Mouse (Mus musculus): ENCODE results near the gene Plscr5. TPM values are rescaled to one million over a fixed set of nuclear protein-coding genes. Genes with fewer than 3 reads are reported as not detected.

The Plscr5 gene
- total and polyA plus RNA-seq, 3 experiments = not detected

- DNase-seq = no peak
- intact Hi-C loops (cut with DNase I) = no loop called here
- H3K27ac ChIP-seq = no peak overlapping the region
- no peaks in the 10 kb centered on the region for H3K36me3 ChIP-seq (ENCODE audit: control insufficient read depth, insufficient read depth, low read length)
- no peaks in the 10 kb centered on the region for H3K27me3 ChIP-seq (ENCODE audit: control insufficient read depth, insufficient read depth, low read length)
- H3K4me3 ChIP-seq = no peak overlapping the region
- H3K9ac ChIP-seq (ENCODE audit: low read depth, low read length) = no peak overlapping the region
- no peaks in the 10 kb centered on the region for H3K4me1 ChIP-seq (ENCODE audit: control insufficient read depth, insufficient read depth, low read length)
- TF ChIP-seq POLR2A (IDR thresholded peaks at IDR 0.05; ENCODE audit: insufficient read depth, low read depth, low read length) (no peak), EP300 (IDR thresholded peaks at IDR 0.05; ENCODE audit: insufficient read depth, low read depth, low read length) (no peak), CTCF (IDR thresholded peaks at IDR 0.05) (no peak)
- H3K79me2 ChIP-seq (replicated peaks; ENCODE audit: control insufficient read depth, insufficient read depth, low read length) = no peaks in the 10 kb centered on the region
- 80% methylated on average over 2 of the region's 2 CpGs for WGBS
These were observed 13.8 kb upstream of the Plscr5 start for GRCm38 (mm10) chr9:92178861-92179469.

GRCm38 (mm10) chr9:92191295-92191694 lies 1.4 kb upstream of the Plscr5 start:
- Histone ChIP-seq H3K9ac (ENCODE audit: low read depth, low read length) (no peak overlapping the region), H3K27me3 (ENCODE audit: control insufficient read depth, insufficient read depth, low read length) (no peaks in the 10 kb centered on the region), H3K27ac (no peak overlapping the region), H3K79me2 (replicated peaks; ENCODE audit: control insufficient read depth, insufficient read depth, low read length) (no peaks in the 10 kb centered on the region), H3K4me1 (ENCODE audit: control insufficient read depth, insufficient read depth, low read length) (no peaks in the 10 kb centered on the region), H3K36me3 (ENCODE audit: control insufficient read depth, insufficient read depth, low read length) (no peaks in the 10 kb centered on the region), H3K4me3 (no peak overlapping the region)
- no peak for DNase-seq
- intact Hi-C loops (cut with DNase I) = no loop called here
- TF ChIP-seq POLR2A (IDR thresholded peaks at IDR 0.05; ENCODE audit: insufficient read depth, low read depth, low read length) = no peak
- TF ChIP-seq EP300 (IDR thresholded peaks at IDR 0.05; ENCODE audit: insufficient read depth, low read depth, low read length) = no peak
- WGBS = 76% methylated on average over 2 of the region's 2 CpGs

GRCm38 (mm10) chr9:92198408-92198807 lies 5.7 kb downstream of the Plscr5 start:
- H3K4me3 ChIP-seq = no peak overlapping the region
- no peaks in the 10 kb centered on the region for H3K27me3 ChIP-seq (ENCODE audit: control insufficient read depth, insufficient read depth, low read length)
- H3K9ac ChIP-seq (ENCODE audit: low read depth, low read length) = no peak overlapping the region
- no peaks in the 10 kb centered on the region for H3K4me1 ChIP-seq (ENCODE audit: control insufficient read depth, insufficient read depth, low read length)
- DNase-seq = no peak
- WGBS = 34% methylated on average over 3 of the region's 3 CpGs
- H3K36me3 ChIP-seq (ENCODE audit: control insufficient read depth, insufficient read depth, low read length) = no peaks in the 10 kb centered on the region
- no peak for TF ChIP-seq CTCF (IDR thresholded peaks at IDR 0.05)
- no peak for TF ChIP-seq POLR2A (IDR thresholded peaks at IDR 0.05; ENCODE audit: insufficient read depth, low read depth, low read length)
- TF ChIP-seq EP300 (IDR thresholded peaks at IDR 0.05; ENCODE audit: insufficient read depth, low read depth, low read length) = no peak
- no peak overlapping the region for H3K27ac ChIP-seq
- intact Hi-C loops (cut with DNase I) = no loop called here
- H3K79me2 ChIP-seq (replicated peaks; ENCODE audit: control insufficient read depth, insufficient read depth, low read length) = no peaks in the 10 kb centered on the region

- no peak for TF ChIP-seq POLR2A (IDR thresholded peaks at IDR 0.05; ENCODE audit: insufficient read depth, low read depth, low read length)
- TF ChIP-seq CTCF (IDR thresholded peaks at IDR 0.05) = no peak
- no peak for TF ChIP-seq EP300 (IDR thresholded peaks at IDR 0.05; ENCODE audit: insufficient read depth, low read depth, low read length)
- Histone ChIP-seq H3K27me3 (ENCODE audit: control insufficient read depth, insufficient read depth, low read length) (no peaks in the 10 kb centered on the region), H3K79me2 (replicated peaks; ENCODE audit: control insufficient read depth, insufficient read depth, low read length) (no peaks in the 10 kb centered on the region), H3K9ac (ENCODE audit: low read depth, low read length) (no peak overlapping the region), H3K27ac (no peak overlapping the region), H3K4me3 (no peak overlapping the region), H3K36me3 (ENCODE audit: control insufficient read depth, insufficient read depth, low read length) (no peaks in the 10 kb centered on the region), H3K4me1 (ENCODE audit: control insufficient read depth, insufficient read depth, low read length) (no peaks in the 10 kb centered on the region)
- DNase-seq = no peak
- intact Hi-C loops (cut with DNase I) = no loop called here
- 82% methylated on average over 5 of the region's 5 CpGs for WGBS
These were observed 6.8 kb downstream of the Plscr5 start for GRCm38 (mm10) chr9:92199564-92199963.

- 40% methylated on average over 2 of the region's 2 CpGs for WGBS
These were observed 11.7 kb downstream of the Plscr5 start for GRCm38 (mm10) chr9:92204397-92204796.

GRCm38 (mm10) chr9:92207307-92207706 lies 14.6 kb downstream of the Plscr5 start:
- H3K4me3 ChIP-seq = peak overlapping the region; percentile 26; the same call in 1 of the 2 replicates
- intact Hi-C loops (cut with DNase I) = loop anchor here (2.0 kb wide), 1 partner anchor 61 kb away; no protein-coding TSS in a partner anchor
- no peaks in the 10 kb centered on the region; the same call in none of the 2 replicates for H3K4me1 ChIP-seq (ENCODE audit: control insufficient read depth, insufficient read depth, low read length)
- WGBS = 18% methylated on average over 4 of the region's 4 CpGs
- peaks cover 3% of the 10 kb centered on the region; the same call in 1 of the 2 replicates for H3K36me3 ChIP-seq (ENCODE audit: control insufficient read depth, insufficient read depth, low read length)
- TF ChIP-seq EP300 (IDR thresholded peaks at IDR 0.05; ENCODE audit: insufficient read depth, low read depth, low read length) (no peak), CTCF (IDR thresholded peaks at IDR 0.05) (peak; percentile 76), POLR2A (IDR thresholded peaks at IDR 0.05; ENCODE audit: insufficient read depth, low read depth, low read length) (no peak)
- no peak overlapping the region for H3K27ac ChIP-seq
- H3K79me2 ChIP-seq (replicated peaks; ENCODE audit: control insufficient read depth, insufficient read depth, low read length) = no peaks in the 10 kb centered on the region
- no peak for DNase-seq
- no peaks in the 10 kb centered on the region for H3K27me3 ChIP-seq (ENCODE audit: control insufficient read depth, insufficient read depth, low read length)
- no peak overlapping the region for H3K9ac ChIP-seq (ENCODE audit: low read depth, low read length)

More at GRCm38 (mm10) chr9:92204397-92204796, 11.7 kb downstream of the Plscr5 start:
- TF ChIP-seq CTCF (IDR thresholded peaks at IDR 0.05) (no peak), POLR2A (IDR thresholded peaks at IDR 0.05; ENCODE audit: insufficient read depth, low read depth, low read length) (no peak), EP300 (IDR thresholded peaks at IDR 0.05; ENCODE audit: insufficient read depth, low read depth, low read length) (no peak)
- intact Hi-C loops (cut with DNase I) = no loop called here
- Histone ChIP-seq H3K4me3 (no peak overlapping the region), H3K27ac (no peak overlapping the region), H3K27me3 (ENCODE audit: control insufficient read depth, insufficient read depth, low read length) (no peaks in the 10 kb centered on the region), H3K4me1 (ENCODE audit: control insufficient read depth, insufficient read depth, low read length) (no peaks in the 10 kb centered on the region; the same call in 1 of the 2 replicates), H3K36me3 (ENCODE audit: control insufficient read depth, insufficient read depth, low read length) (no peaks in the 10 kb centered on the region), H3K79me2 (replicated peaks; ENCODE audit: control insufficient read depth, insufficient read depth, low read length) (no peaks in the 10 kb centered on the region), H3K9ac (ENCODE audit: low read depth, low read length) (no peak overlapping the region)
- DNase-seq = no peak

Data from heart, adult 2 months (tissue).